Mouse (Mus musculus): ENCODE results near the gene Npm3. TPM values are rescaled to one million over a fixed set of nuclear protein-coding genes. Genes with fewer than 3 reads are reported as not detected.

Gene Npm3
- total RNA-seq (2021) = 10 to 100 TPM; 17.7 to 19.7 TPM

DNA sequence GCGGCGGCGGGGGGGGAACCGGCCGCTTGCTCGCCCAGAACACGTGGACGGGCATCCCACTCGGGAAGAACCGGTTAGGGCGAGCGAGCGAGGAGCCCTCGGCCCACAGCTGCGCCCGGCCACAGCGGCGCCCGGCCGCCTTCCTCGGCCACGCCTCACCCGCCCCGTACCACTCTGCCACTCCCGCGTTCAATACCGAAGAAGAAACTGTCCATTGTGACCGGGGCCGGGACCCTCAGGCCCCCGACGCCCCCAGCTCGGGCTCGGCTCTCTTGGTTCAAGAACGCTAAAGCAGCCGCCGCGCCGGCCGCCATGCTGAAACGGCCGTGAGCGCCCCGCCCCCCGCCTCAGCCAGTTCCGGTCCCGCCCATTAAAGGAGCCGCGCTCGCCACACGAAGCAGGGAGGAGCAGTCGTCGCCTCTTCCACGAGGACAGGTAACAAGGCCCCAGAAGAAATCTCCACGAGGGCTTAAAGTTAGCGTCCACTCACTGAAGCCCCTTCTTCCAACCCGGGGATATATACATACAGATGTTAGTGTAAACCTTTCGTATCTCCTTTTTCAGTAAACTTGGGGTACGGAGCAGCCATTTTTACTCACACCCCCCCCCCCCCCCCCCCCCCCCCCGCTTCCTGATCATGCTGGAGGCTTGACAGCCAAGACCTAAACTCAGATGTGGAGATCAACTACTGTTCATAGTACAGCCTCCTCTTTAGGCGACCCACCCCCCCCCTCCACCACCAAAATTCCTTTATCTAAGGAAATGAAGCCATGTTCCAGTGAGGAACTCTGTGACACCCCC, at the start of gene Npm3:
Gene Npm3 (minus strand): TSS at position 349 of the 801 bp plus-strand sequence.
- intact Hi-C loops (cut with DNase I) = loop anchor here (1.0 to 2.0 kb wide), 2 partner anchors 31 to 92 kb away; no protein-coding TSS in a partner anchor

DNA sequence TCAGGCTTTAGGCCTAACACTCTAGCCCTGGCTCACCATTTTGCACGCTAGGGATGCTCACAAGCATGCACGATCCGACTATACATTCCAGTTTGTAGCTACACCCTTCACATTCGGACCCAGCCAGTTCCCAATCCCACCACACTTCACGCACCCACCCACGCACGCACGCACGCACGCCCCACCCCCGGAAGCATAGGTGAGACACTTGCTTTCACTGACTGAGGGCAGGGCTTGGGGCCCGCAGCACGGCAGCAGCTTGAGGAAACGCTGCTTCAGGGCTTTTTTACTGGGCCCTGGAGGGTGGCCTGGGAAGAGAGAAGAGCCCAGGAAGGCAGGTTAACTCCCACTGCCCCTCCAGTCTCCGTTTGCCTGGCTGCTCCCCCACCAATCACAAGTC, 47.5 kb upstream of the Npm3 start:
- no peak for DNase-seq
- intact Hi-C loops (cut with DNase I) = no loop called here

More for the DNA sequence above, at the start of gene Npm3:
- peak; percentile 89 to 92 for DNase-seq

DNA sequence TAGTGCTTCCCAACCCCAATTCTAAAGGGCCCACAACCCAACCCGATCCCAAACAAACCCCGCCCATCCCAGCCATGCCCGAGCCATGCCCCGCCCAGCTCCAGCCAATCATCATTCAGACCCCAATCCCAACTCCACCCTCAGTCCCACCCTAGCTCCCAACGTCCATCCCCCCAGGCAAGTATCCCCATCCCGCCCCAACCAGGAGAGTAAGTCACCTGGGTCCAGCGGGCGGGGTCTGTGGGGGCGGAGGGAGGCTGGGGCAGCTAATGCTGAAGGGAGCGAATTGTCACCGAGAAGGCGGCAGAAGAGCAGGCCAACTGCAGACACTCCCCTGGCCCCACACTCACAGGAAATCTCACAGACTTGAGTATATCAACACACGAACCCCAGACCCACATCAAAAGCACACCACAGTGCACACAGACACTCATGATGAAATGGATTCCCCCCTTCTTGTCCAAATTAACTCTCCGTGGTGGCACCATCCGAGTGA, 46.7 kb upstream of the Npm3 start:
- DNase-seq = no peak
- intact Hi-C loops (cut with DNase I) = no loop called here

DNA sequence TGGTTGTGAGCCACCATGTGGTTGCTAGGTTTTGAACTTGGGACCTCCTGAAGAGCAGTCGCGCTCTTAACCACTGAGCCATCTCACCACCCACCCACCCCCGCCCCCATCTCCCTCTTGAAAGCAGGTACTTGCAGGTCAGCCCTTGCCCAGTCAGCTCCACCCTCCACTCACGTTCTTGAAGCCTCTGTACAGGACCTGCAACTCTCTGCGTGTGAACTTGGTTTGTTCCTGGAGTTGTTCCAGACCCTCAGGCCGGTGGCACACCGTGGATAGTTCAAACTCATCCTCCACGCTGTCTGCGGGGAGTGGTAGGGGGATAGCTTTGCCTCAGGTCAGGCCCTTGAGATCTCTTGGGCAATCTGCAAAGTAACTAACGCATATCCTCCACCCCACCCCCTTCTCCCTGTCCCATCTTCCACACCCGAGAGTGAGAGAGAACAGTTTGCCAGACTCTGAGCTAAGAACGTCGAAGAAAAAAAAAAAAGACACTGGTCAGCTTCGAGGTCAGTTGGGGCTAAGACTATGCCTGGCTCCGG, 46.1 kb upstream of the Npm3 start:
- intact Hi-C loops (cut with DNase I) = no loop called here

DNA sequence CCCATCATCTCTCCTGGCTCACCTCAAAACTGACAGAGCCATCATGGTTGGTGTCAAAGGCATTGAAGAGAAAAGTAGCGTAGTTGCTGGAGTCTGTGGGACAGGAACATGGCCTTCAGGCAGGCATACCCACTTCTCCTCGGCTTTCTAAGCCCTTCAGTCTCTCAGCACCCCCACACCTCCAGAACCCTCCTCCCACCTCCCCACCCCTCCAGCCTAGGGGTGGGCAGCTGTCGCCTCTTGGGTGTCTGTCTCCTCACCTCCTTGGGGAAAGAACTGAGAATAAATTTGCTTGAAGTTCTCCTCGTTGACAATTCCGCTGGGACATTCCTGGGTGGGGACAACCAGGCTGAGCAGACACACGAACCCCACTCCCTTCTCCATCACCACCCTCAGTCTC, 45.3 kb upstream of the Npm3 start:
- DNase-seq = no peak
- intact Hi-C loops (cut with DNase I) = no loop called here

More for the DNA sequence above, 46.1 kb upstream of the Npm3 start:
- no peak for DNase-seq

DNA sequence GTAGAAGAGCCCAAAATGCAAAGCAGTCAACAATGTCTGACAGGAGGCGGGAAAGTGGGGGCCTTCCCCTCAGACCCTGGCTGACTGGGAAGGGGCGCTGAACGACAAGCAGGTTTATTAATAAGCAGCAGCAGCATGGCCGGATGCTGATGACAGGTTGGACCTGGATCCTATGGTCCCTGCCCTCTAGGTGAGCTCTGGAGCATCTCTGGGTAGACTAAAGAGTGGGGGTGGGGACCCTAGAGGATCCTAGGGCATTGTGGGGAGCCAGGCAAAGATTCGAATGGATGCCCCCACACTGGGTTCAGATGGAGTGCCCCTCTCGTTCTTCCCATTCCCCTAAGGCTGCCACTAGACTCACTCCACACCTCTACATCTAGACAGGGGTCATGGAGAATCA, 43.0 kb upstream of the Npm3 start:
- intact Hi-C loops (cut with DNase I) = no loop called here
- no peak for DNase-seq

DNA sequence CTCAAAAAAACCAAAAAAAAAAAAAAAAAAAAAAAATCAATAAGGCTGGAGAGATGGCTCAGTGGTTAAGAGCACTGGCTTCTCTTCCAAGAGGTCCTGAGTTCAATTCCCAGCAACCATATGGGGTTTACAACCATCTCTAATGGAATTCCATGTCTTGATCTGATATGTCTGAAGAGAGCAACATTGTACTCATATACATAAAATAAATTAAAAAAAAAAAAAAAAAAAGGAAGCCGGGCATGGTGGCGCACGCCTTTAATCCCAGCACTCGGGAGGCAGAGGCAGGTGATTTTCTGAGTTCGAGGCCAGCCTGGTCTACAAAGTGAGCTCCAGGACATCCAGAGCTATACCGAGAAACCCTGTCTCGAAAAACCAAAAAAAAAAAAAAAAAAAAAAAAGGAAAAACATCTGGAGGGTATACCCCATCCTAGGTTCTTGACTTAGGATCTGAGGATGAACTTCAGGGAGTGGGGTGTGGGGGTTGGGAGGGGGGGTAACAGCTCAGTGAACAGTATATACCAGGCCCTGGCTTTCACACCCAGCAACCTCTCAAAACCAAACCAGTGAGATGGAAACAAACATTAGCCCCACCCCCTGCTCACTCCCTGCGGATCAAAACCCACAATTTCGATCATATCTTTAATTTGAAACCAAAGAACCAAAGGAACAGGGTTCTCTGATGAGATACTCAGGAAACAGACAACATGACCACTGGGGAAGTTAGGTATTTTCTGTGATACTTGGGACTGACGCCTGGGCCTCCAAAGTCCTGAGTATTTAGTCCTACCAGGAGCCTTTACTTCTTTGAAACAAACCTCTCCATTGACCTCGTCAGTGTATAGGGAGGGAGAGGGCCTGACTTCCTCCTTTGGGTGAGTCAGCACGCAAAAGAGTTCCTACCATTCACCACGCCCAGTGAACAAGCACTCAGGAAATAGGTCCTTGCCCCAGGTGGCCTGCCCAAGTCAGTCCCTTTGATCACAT, 40.8 kb upstream of the Npm3 start:
- intact Hi-C loops (cut with DNase I) = no loop called here
- no peak for DNase-seq

DNA sequence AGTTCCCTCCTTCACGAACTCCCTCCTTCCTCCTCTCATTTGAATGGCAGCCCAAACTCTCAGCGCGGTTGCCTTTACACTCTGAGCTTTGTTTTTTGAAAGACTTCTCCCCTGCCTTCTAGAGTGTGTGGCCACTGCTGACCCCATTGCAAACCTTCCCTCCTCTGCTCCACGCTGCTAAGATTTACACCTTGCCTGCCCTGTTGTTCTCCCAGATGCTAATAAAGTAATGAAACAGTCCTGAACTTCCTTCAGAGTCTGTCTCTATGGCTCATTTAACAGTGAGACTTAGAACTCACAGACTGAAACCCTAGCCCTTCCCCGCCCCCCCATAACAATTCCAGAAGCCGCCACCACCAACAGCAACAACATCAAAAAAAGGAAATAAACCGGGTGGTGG, 40.0 kb upstream of the Npm3 start:
- DNase-seq = no peak
- intact Hi-C loops (cut with DNase I) = no loop called here

DNA sequence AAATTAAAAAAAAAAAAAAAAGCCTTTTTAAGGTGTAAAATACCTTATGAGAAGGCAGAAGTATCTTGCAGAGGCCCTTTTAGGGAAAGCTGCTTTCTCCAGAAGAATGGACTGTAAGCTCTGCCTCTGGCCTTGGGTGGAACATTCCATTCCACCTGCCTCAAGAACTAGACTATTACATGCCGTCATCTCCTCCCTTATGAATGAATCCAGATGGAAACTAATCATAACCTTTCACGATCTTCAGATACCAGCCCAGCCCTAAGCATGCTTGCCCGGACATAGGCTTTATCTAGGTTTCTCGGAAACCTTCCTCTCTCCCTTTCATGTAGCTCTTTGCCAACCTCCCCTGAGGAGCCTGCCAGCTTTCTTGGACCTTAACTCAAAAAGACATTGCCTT, 38.9 kb upstream of the Npm3 start:
- intact Hi-C loops (cut with DNase I) = no loop called here
- DNase-seq = no peak

DNA sequence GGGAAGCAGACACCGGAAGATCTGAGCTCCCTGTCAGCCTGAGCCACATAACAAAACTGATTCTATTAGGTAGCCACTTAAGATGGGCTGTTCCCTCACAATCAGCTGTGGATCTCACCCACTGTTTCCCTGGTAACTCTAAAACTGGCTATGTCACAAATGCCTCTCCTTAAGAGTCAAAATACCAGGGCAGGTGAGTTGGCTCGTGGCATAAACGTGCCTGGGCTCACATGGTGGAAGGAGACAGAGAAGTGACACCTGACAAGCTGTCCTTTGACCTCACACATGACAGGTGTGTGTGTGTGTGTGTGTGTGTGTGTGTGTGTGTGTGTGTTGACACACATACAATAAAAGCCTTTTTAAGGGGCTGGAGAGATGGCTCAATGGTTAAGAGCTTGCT, 38.1 kb upstream of the Npm3 start:
- intact Hi-C loops (cut with DNase I) = no loop called here
- DNase-seq = no peak

DNA sequence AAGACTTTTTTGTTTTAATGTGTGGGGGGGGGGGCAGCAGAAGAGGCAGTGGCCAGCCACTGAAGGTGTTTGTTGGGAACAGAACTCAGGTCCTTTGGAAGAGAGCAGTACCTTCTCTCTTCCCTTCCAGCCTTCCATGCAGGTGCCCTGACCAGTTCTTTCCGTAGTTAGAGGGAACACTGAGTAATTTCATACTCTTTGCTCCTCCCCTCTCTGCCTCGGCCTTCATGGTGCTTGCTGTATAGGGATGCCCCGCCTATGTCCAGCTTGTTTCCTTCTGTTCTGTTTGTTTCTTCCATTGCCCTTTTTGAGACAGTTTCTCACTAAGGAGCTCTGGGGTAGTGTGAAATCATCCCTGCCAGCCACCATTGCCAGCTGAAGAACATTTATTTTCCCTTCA, 36.1 kb upstream of the Npm3 start:
- intact Hi-C loops (cut with DNase I) = no loop called here
- DNase-seq = no peak

DNA sequence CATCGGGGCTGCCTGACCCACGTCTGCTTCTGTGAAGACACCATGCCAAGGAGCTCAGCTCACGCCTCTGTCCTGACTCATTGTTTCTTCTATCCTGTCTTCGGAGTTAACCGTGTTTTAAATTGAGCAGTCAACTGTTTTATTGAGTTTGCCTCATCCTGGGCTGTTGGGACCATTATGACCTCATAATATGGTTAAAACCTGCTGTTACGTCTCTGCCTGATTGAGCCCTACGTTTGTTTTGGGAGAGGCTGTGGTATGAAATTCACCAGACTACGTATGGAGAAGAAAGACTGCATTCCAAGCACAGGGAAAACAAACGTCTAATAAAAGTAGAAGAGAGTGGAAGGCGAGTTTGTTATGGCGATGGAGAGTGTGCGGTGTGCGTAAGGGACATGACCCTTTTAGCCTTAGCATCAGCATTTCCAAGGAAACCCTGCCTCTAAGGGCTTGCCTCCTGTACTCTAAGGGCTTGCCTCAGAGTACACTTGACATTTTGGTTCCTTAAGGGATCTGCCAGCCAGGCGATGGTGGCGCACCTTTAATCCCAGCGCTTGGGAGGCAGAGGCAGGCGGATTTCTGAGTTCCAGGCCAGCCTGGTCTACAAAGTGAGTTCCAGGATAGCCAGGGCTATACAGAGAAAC, 34.7 kb upstream of the Npm3 start:
- intact Hi-C loops (cut with DNase I) = no loop called here
- no peak for DNase-seq

DNA sequence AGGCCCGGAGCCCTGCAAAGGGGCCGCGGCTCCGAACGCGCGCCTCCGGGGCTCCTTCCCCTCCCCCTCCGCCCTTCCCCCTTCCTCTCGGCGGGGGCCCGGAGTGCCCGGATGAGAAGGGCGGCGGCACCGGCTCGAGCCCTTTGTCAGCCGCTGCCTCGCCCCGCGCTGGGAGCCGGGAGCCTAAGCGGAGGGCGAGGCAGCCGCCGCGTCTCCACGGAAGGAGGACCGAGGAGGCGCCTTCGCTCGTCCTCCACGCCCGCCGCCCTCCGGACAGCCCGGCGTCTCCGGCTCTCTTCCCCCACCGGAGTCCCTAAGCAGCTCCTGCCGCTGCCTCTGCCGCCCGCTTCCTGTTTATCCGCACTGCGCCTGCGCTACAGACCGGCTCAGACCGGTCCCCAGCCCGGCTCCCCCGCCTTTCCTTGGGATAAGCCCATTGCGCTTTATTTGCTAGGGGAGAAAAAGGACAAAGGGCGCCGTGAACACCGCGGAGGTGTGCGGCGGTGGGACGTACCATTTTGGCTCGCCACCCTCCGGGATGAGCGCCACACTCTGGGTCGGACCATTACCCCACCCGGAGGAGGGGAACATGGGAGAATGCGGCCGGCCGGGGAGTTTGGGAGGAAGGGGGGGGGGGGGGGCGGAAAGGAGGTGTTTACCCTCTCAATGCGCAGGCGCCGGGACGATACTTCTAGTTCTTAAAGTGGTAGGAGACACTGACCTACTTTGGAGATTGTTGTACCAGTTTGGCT, 34.0 kb upstream of the Npm3 start, which contains the start of gene Mgea5:
Gene Mgea5 (minus strand): TSS at position 657 of the 752 bp plus-strand sequence.
- DNase-seq = peak; percentile 97 to 99
- intact Hi-C loops (cut with DNase I) = no loop called here

DNA sequence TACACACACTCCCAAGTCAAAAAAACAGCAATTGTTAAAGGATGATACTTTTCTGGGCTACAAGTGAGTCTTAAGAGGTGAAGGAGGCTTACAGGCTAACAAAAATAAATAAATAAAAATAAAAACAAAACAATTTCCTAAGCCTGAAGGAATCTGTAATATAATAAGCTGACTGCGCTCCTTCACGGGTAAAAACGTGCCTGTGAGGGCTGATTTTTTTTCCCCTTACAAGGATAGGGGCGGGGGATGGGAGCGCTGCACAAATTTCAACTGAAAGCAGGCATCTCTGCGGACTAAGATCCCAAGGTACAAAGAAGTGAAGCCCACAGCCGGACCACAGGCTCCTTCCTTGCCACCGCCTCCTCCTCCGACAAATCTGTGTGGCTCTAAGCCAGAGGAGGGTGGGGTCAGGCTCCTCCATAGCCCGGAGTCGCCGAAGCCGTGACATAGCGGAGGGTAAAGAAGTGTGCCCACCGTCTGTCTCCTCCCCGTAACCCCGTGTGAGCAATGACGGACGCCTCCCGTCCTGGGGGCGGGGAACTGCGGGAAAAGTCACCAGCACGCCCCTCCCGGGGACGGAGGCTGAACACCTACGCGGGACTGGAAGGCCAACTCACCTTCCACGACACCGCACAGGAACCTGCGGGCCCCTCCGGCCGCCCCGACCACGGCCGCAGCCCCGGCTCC, 33.1 kb upstream of the Npm3 start:
- intact Hi-C loops (cut with DNase I) = no loop called here

DNA sequence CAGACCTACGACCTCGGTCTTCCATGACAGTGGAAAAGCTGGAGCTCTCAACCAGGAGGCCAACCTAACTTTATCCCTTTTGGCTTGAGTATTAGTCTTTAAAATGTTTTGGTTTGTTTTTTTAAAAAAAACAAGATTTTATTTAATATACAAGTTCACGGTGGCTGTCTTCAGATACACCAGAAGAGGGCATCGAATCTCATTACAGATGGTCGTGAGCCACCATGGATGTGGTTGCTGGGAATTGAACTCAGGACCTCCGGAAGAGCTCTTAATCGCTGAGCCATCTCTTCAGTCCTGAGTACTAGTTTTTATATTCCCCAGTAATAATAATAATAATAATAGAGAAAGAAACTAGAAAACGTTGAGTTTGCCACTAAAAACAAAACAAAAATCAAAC, 32.3 kb upstream of the Npm3 start:
- intact Hi-C loops (cut with DNase I) = loop anchor here (2.0 kb wide), 1 partner anchor 33 kb away; the partner anchor contains the start of gene Npm3
- DNase-seq = no peak

More for the DNA sequence above, 33.1 kb upstream of the Npm3 start:
- DNase-seq = peak; percentile 82 to 85

DNA sequence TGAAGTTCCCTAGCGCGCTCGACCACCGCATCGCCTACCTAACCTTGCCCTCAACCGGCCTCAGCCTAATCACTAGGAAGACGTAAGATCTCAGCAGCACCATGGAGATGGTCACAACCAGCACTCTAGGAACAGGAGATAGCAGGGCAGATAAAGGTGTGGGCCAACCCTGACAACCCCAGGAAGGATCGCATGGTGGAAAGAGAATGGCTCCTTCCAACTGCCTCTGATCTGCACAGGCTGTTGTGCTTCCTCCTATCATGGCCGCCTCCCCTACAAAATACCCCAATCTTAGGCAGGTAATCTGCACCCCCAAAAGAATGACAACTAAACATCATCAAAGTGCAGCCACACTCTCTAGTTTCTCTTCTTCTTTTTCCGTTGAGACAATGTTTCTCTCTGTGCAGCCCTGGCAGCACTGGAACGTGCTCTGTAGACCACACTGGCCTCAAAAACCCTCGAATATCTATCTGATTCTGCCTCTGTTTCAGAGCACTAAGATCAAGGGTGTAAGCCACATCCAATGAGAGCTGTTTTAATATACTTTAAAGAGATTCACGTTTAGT, 31.0 kb upstream of the Npm3 start:
- DNase-seq = no peak
- intact Hi-C loops (cut with DNase I) = loop anchor here (2.0 kb wide), 1 partner anchor 32 kb away; the partner anchor contains the start of gene Npm3

DNA sequence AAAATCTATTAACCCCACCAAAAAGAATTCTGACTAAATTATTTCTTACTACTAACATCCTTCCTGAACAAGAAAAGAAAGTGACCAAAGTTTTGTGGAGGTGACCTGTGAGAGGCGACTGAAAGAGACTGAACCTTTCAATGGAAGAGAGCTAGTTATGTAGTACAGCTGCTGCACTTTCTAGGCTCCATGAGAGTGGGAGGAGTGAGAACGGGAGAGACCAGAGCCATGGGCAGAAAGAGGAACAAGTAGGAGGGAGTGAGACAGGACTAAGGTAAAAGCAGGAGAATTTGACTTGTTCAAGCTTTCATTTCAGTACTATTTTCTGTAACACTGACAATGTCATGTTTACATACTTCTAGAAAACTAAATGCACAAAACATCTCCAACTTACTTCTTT, 26.1 kb upstream of the Npm3 start:
- DNase-seq = no peak
- intact Hi-C loops (cut with DNase I) = loop anchor here (1.0 kb wide), 1 partner anchor 8 kb away; no protein-coding TSS in a partner anchor

DNA sequence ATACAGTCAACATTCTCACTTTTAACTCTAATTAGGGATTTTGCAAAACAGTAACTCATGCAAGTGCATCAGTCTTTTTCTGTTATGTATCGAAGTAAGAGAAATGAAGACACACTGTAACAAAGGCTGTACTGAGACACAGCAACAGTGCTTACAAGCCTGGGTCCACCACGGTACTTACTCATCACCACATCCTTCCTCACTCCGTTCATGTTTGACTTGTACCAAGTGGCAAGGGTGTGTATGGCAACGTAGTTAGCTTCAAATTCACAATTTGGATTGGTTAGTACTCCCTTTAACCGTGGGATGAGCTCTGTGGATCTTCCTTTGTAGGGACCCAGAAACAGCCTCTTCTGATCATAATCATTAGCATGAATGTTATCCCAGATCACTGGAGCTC, 22.1 kb upstream of the Npm3 start:
- no peak for DNase-seq
- intact Hi-C loops (cut with DNase I) = no loop called here

DNA sequence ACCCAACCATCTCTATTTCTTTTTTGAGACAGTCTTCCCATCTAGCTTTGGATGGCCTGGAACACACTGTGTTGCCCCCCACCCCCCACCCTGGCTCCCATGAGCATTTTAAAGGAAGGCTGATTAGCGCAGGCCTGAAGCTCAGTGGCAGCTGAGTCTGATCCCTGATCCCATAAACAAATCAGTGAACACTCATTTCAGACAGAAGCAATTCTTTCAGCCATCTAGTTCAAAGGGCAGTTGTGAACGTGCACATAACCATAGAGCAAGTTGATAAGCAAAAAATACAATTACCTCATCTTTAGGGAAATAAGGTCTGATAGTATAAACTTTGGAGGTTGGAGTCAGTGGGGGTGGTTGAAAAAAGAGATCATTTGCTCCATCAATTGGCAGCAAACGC, 11.4 kb upstream of the Npm3 start:
- no peak for DNase-seq
- intact Hi-C loops (cut with DNase I) = no loop called here

Measured in heart, postnatal 10 days (tissue).